ENCODE assay signal across 10 mouse cellular contexts in genomic region chr2:32628044-32628550, GRCm38 (mm10). TPM values are rescaled to one million over a fixed set of nuclear protein-coding genes. Genes with fewer than 3 reads are reported as not detected.
DNase-seq lines count a peak whose midpoint lies in the region; ATAC-seq and TF ChIP-seq lines count a peak whose summit lies in the region.
"Had no signal": no experiment of that assay in that cellular context is flagged by ENCODE, and none has a peak within 500 bp of the region (broad histone marks: within the 10 kb centered on the region; RNA-seq: fewer than 3 reads in every experiment).

No protein-coding gene starts in this region.

- 0 out of 2 replicates have a peak overlapping the region, but pooled peaks have one; percentile 13 for H3K9ac ChIP-seq in forebrain, embryonic 14.5 days (ENCODE audit: low read length)
- no peak overlapping the region; the same call in 1 of the 2 replicates for H3K9ac ChIP-seq in forebrain, embryonic 16.5 days (replicated peaks; ENCODE audit: low read depth, low read length)
- H3K9ac ChIP-seq in hindbrain, embryonic 16.5 days (ENCODE audit: low read depth, low read length) = 0 out of 2 replicates have a peak overlapping the region, but pooled peaks have one; percentile 16

- WGBS in forebrain, embryonic 14.5 days = 60% methylated on average over 4 of the region's 4 CpGs
- WGBS in forebrain, embryonic 16.5 days = 72% methylated on average over 4 of the region's 4 CpGs
- WGBS in hindbrain, embryonic 16.5 days = 67% methylated on average over 4 of the region's 4 CpGs
- 40% methylated on average over 4 of the region's 4 CpGs for WGBS in small intestine, adult 2 months

- no peak overlapping the region for H3K4me3 ChIP-seq in forebrain, embryonic 14.5 days (ENCODE audit: low read depth, low read length)
- no peak overlapping the region for H3K4me3 ChIP-seq in forebrain, embryonic 16.5 days (replicated peaks; ENCODE audit: low read length)
- H3K4me3 ChIP-seq in megakaryocyte, embryonic 14.5 days (replicated peaks) = peak overlapping the region; percentile 85
- H3K4me3 ChIP-seq in hindbrain, embryonic 16.5 days (ENCODE audit: low read length) = no peak overlapping the region
- H3K4me3 ChIP-seq in small intestine, adult 2 months (ENCODE audit: low read depth, low read length) = no peak overlapping the region

- H3K27me3 ChIP-seq in forebrain, embryonic 14.5 days (replicated peaks; ENCODE audit: control insufficient read depth, insufficient read depth, low read length) = no peaks in the 10 kb centered on the region
- no peaks in the 10 kb centered on the region for H3K27me3 ChIP-seq in forebrain, embryonic 16.5 days (replicated peaks; ENCODE audit: control insufficient read depth, insufficient read depth, low read length)
- peaks cover 2% of the 10 kb centered on the region for H3K27me3 ChIP-seq in megakaryocyte, embryonic 14.5 days (replicated peaks)
- no peaks in the 10 kb centered on the region for H3K27me3 ChIP-seq in hindbrain, embryonic 16.5 days (replicated peaks; ENCODE audit: control insufficient read depth, insufficient read depth, low read length)
- H3K27me3 ChIP-seq in small intestine, adult 2 months (ENCODE audit: control insufficient read depth, insufficient read depth, low read length) = no peaks in the 10 kb centered on the region

- no peak for TF ChIP-seq CTCF in small intestine, adult 2 months (IDR thresholded peaks at IDR 0.05; ENCODE audit: extremely low read depth, insufficient read length, insufficient replicate concordance, low read depth, low read length)

- H3K4me2 ChIP-seq in forebrain, embryonic 14.5 days (ENCODE audit: low read length) = no peak overlapping the region; the same call in 1 of the 2 replicates
- no peak overlapping the region for H3K4me2 ChIP-seq in forebrain, embryonic 16.5 days (ENCODE audit: low read length)
- H3K4me2 ChIP-seq in hindbrain, embryonic 16.5 days (ENCODE audit: low read length) = peak overlapping the region; percentile 13; the same call in 1 of the 2 replicates

- no peak for DNase-seq in forebrain, embryonic 14.5 days (ENCODE audit: low spot score)
- DNase-seq in urinary bladder, postnatal 4 days (ENCODE audit: low spot score in 2 of 2) = no peak
- DNase-seq in ovary, adult 18-20 months (ENCODE audit: low spot score) = no peak
- DNase-seq: embryo, embryonic 11 days had no signal

- no peak for ATAC-seq in forebrain, embryonic 14.5 days
- ATAC-seq in forebrain, embryonic 16.5 days = no peak
- ATAC-seq in megakaryocyte, adult 5-6 weeks (ENCODE audit: poor library complexity, severe bottlenecking) = no peak
- ATAC-seq in hindbrain, embryonic 16.5 days = no peak

- TF ChIP-seq POLR2A in small intestine, adult 2 months (IDR thresholded peaks at IDR 0.05; ENCODE audit: low read depth, low read length) = peak; percentile 18; the same call in 1 of the 2 replicates

- H3K27ac ChIP-seq in forebrain, embryonic 14.5 days (ENCODE audit: low read depth, low read length) = no peak overlapping the region
- no peak overlapping the region for H3K27ac ChIP-seq in forebrain, embryonic 16.5 days (ENCODE audit: low read length)
- peak overlapping the region; percentile 70; the same call in 1 of the 2 replicates for H3K27ac ChIP-seq in hindbrain, embryonic 16.5 days (ENCODE audit: low read depth, low read length)
- H3K27ac ChIP-seq in small intestine, adult 2 months (ENCODE audit: insufficient read depth, low read depth, low read length) = no peak overlapping the region

- H3K4me1 ChIP-seq in forebrain, embryonic 14.5 days (ENCODE audit: control insufficient read depth, insufficient read depth, low read length) = peaks cover 30% of the 10 kb centered on the region
- H3K4me1 ChIP-seq in forebrain, embryonic 16.5 days (replicated peaks; ENCODE audit: control insufficient read depth, insufficient read depth, low read length) = peaks cover 38% of the 10 kb centered on the region
- peaks cover 93% of the 10 kb centered on the region for H3K4me1 ChIP-seq in megakaryocyte, embryonic 14.5 days
- peaks cover 45% of the 10 kb centered on the region for H3K4me1 ChIP-seq in hindbrain, embryonic 16.5 days (ENCODE audit: control insufficient read depth, insufficient read depth, low read depth, low read length)
- H3K4me1 ChIP-seq in small intestine, adult 2 months (ENCODE audit: control insufficient read depth, insufficient read depth, insufficient read length, low read length) = peaks cover 4% of the 10 kb centered on the region; the same call in 1 of the 2 replicates

- H3K36me3 ChIP-seq in forebrain, embryonic 14.5 days (ENCODE audit: control insufficient read depth, insufficient read depth, low read length) = 0 out of 2 replicates have a peak, but pooled peaks cover under 1% of the 10 kb centered on the region
- no peaks in the 10 kb centered on the region; the same call in 1 of the 2 replicates for H3K36me3 ChIP-seq in forebrain, embryonic 16.5 days (ENCODE audit: control insufficient read depth, insufficient read depth)
- peaks cover 22% of the 10 kb centered on the region for H3K36me3 ChIP-seq in megakaryocyte, embryonic 14.5 days (replicated peaks; ENCODE audit: low read length)
- H3K36me3 ChIP-seq in hindbrain, embryonic 16.5 days (ENCODE audit: control insufficient read depth, insufficient read depth, low read length) = no peaks in the 10 kb centered on the region
- H3K36me3 ChIP-seq in small intestine, adult 2 months (ENCODE audit: control insufficient read depth, insufficient read depth, low read length) = no peaks in the 10 kb centered on the region

- H3K9me3 ChIP-seq in forebrain, embryonic 14.5 days (replicated peaks; ENCODE audit: control insufficient read depth, low read length) = no peaks in the 10 kb centered on the region
- H3K9me3 ChIP-seq in forebrain, embryonic 16.5 days (ENCODE audit: control insufficient read depth, low read length) = no peaks in the 10 kb centered on the region
- no peaks in the 10 kb centered on the region for H3K9me3 ChIP-seq in megakaryocyte, embryonic 14.5 days
- no peaks in the 10 kb centered on the region for H3K9me3 ChIP-seq in hindbrain, embryonic 16.5 days (ENCODE audit: control insufficient read depth, low read length)
- H3K9me3 ChIP-seq: G1E had no signal

RNA-seq across cellular contexts. Expression of gene Ak1, which starts 6.5 kb away (rescaled TPM):
- 60.3 and 65.9 TPM in 2 replicates for polyA plus RNA-seq in forebrain, embryonic 14.5 days (2014; fragmentation: Nextera tagmentation; extraction: Ambion mirVana)
- polyA plus RNA-seq in forebrain, embryonic 16.5 days (2015; fragmentation: Nextera tagmentation; extraction: Ambion mirVana) = 83.8 and 91.2 TPM in 2 replicates
- 11.0 and 12.2 TPM in 2 replicates for polyA plus RNA-seq in megakaryocyte, embryonic 14.5 days (2012; ENCODE audit: insufficient read depth, low replicate concordance)
- not detected in 2 replicates for total RNA-seq in megakaryocyte, adult 5-6 weeks (2015)
- total RNA-seq in megakaryocyte, adult 5-6 weeks (2017) = not detected in 2 replicates
- polyA plus RNA-seq in hindbrain, embryonic 16.5 days (2015; fragmentation: Nextera tagmentation; extraction: Ambion mirVana) = 111 and 117 TPM in 2 replicates
- polyA plus RNA-seq in small intestine, adult 2 months (2012; rRNA removed) = 3.4 and 3.7 TPM in 2 replicates

RNA-seq across cellular contexts. Expression of gene Eng, which starts 18.3 kb away (rescaled TPM):
- 15.0 and 23.1 TPM in 2 replicates for polyA plus RNA-seq in forebrain, embryonic 14.5 days (2014; fragmentation: Nextera tagmentation; extraction: Ambion mirVana)
- 27.3 and 31.9 TPM in 2 replicates for polyA plus RNA-seq in forebrain, embryonic 16.5 days (2015; fragmentation: Nextera tagmentation; extraction: Ambion mirVana)
- polyA plus RNA-seq in megakaryocyte, embryonic 14.5 days (2012; ENCODE audit: insufficient read depth, low replicate concordance) = 90.6 and 227 TPM in 2 replicates
- total RNA-seq in megakaryocyte, adult 5-6 weeks (2015) = 6.3 and 7.9 TPM in 2 replicates
- 2.0 and 2.2 TPM in 2 replicates for total RNA-seq in megakaryocyte, adult 5-6 weeks (2017)
- polyA plus RNA-seq in hindbrain, embryonic 16.5 days (2015; fragmentation: Nextera tagmentation; extraction: Ambion mirVana) = 34.2 and 39.5 TPM in 2 replicates
- polyA plus RNA-seq in small intestine, adult 2 months (2012; rRNA removed) = 36.8 and 54.4 TPM in 2 replicates

RNA-seq across cellular contexts. Expression of gene St6galnac6, which starts 28.6 kb away (rescaled TPM):
- polyA plus RNA-seq in forebrain, embryonic 14.5 days (2014; fragmentation: Nextera tagmentation; extraction: Ambion mirVana) = 4.7 and 5.7 TPM in 2 replicates
- 18.3 and 21.6 TPM in 2 replicates for polyA plus RNA-seq in forebrain, embryonic 16.5 days (2015; fragmentation: Nextera tagmentation; extraction: Ambion mirVana)
- 36.4 and 40.9 TPM in 2 replicates for polyA plus RNA-seq in megakaryocyte, embryonic 14.5 days (2012; ENCODE audit: insufficient read depth, low replicate concordance)
- total RNA-seq in megakaryocyte, adult 5-6 weeks (2015) = 8.2 and 8.6 TPM in 2 replicates
- 13.1 and 13.3 TPM in 2 replicates for total RNA-seq in megakaryocyte, adult 5-6 weeks (2017)
- polyA plus RNA-seq in hindbrain, embryonic 16.5 days (2015; fragmentation: Nextera tagmentation; extraction: Ambion mirVana) = 29.5 and 35.4 TPM in 2 replicates
- 12.5 and 18.2 TPM in 2 replicates for polyA plus RNA-seq in small intestine, adult 2 months (2012; rRNA removed)

RNA-seq across cellular contexts. Expression of gene St6galnac4, which starts 41.2 kb away (rescaled TPM):
- 18.7 and 21.4 TPM in 2 replicates for polyA plus RNA-seq in forebrain, embryonic 14.5 days (2014; fragmentation: Nextera tagmentation; extraction: Ambion mirVana)
- polyA plus RNA-seq in forebrain, embryonic 16.5 days (2015; fragmentation: Nextera tagmentation; extraction: Ambion mirVana) = 27.4 and 29.6 TPM in 2 replicates
- 16.3 and 18.9 TPM in 2 replicates for polyA plus RNA-seq in megakaryocyte, embryonic 14.5 days (2012; ENCODE audit: insufficient read depth, low replicate concordance)
- total RNA-seq in megakaryocyte, adult 5-6 weeks (2015) = 5.8 and 9.2 TPM in 2 replicates
- total RNA-seq in megakaryocyte, adult 5-6 weeks (2017) = 8.6 and 12.1 TPM in 2 replicates
- 49.6 and 54.3 TPM in 2 replicates for polyA plus RNA-seq in hindbrain, embryonic 16.5 days (2015; fragmentation: Nextera tagmentation; extraction: Ambion mirVana)
- polyA plus RNA-seq in small intestine, adult 2 months (2012; rRNA removed) = 9.1 and 9.6 TPM in 2 replicates

RNA-seq across cellular contexts. Expression of gene 9430097D07Rik, which starts 52.6 kb away (rescaled TPM):
- polyA plus RNA-seq in forebrain, embryonic 14.5 days (2014; fragmentation: Nextera tagmentation; extraction: Ambion mirVana) = 0.30 and 0.61 TPM in 2 replicates
- 0.42 and 0.60 TPM in 2 replicates for polyA plus RNA-seq in forebrain, embryonic 16.5 days (2015; fragmentation: Nextera tagmentation; extraction: Ambion mirVana)
- polyA plus RNA-seq in megakaryocyte, embryonic 14.5 days (2012; ENCODE audit: insufficient read depth, low replicate concordance) = not detected in 2 replicates
- total RNA-seq in megakaryocyte, adult 5-6 weeks (2015) = not detected in 2 replicates
- total RNA-seq in megakaryocyte, adult 5-6 weeks (2017) = not detected in 2 replicates
- polyA plus RNA-seq in hindbrain, embryonic 16.5 days (2015; fragmentation: Nextera tagmentation; extraction: Ambion mirVana) = 0.72 and 1.6 TPM in 2 replicates
- polyA plus RNA-seq in small intestine, adult 2 months (2012; rRNA removed) = not detected in 2 replicates
- polyA plus RNA-seq: G1E had no signal
